Mouse (Mus musculus): ENCODE data around the gene Pla2g3. TPM values are rescaled to one million over a fixed set of nuclear protein-coding genes. Genes with fewer than 3 reads are reported as not detected.

Gene Pla2g3
- polyA plus RNA-seq, 1 experiment from 2014 or later: 0.45 TPM

DNA sequence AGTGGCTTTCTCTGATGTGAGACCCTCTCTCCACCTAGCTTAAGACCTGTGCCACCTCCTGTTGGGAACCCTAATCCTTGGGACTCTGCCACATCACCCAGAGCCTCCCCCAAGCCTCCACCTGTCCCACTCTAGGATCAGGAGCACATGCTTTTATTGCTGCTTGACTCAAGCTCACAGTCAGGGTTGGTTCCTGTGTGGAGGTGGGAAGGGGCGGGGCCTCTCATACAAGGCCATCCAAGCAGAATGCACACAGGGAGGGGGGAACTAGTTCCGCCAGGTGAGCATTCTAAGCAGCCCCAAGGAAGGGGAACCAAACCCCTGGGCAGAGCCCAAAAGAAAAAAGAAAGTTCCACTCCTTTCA is 29.0 kb upstream of the Pla2g3 start:
- no peak overlapping the region for H3K4me3 ChIP-seq (replicated peaks)
- H3K9me3 ChIP-seq: no peaks in the 10 kb centered on the region
- H3K4me2 ChIP-seq (replicated peaks): peak overlapping the region; percentile 29; the same call in 1 of the 2 replicates
- H3K9ac ChIP-seq: no peak overlapping the region
- WGBS: 58% methylated on average over 2 of the region's 2 CpGs
- no peaks in the 10 kb centered on the region for H3K4me1 ChIP-seq (replicated peaks)
- no peaks in the 10 kb centered on the region for H3K36me3 ChIP-seq
- H3K27ac ChIP-seq: peak overlapping the region; percentile 67
- H3K27me3 ChIP-seq (replicated peaks): no peaks in the 10 kb centered on the region
- peak; percentile 83 for ATAC-seq

DNA sequence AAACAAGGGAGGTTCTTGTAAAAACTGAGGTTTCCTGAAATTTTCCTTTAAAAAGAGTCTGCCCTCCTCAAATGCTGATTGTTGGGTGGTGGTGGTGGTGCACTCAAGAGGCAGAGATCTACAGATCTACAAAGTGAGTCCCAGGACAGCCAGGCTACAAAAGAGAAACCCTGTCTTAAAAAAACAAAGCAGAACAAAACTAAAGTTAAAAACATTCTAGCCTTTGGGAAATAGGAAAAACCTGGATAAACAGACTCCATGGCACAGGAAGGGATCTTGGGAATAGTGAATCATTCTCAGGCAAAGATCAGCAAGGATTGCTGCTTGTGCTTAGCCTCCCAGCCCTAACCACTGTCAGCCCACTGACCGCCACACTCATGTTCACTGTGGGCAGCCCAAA is 25.2 kb upstream of the Pla2g3 start:
- no peak for ATAC-seq
- WGBS: 94% methylated on average over 1 of the region's 1 CpGs
- Histone ChIP-seq H3K4me3 (replicated peaks) (no peak overlapping the region), H3K9me3 (no peaks in the 10 kb centered on the region), H3K36me3 (no peaks in the 10 kb centered on the region), H3K4me1 (replicated peaks) (no peaks in the 10 kb centered on the region), H3K4me2 (replicated peaks) (no peak overlapping the region), H3K27me3 (replicated peaks) (no peaks in the 10 kb centered on the region), H3K27ac (no peak overlapping the region), H3K9ac (no peak overlapping the region)

DNA sequence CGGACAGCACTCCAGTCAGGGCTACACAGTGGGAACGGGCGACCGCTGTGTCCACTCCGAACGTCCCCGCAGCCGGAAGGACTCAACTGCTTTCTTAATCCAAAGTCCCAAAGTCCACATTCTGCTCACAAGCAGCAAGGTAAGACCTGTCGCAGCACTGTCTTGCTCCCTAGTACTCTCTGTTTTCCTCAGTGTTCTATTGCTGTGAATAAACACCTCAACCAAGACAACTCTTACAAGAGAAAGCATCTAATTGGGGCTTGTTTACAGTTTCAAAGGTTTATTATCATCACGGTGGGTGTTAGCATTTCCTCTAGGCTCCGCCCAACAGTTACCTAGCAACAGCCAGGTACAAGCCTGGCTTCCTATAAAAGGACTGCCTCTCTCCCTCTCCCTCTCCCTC is 16.6 kb upstream of the Pla2g3 start:
- no peaks in the 10 kb centered on the region for H3K9me3 ChIP-seq
- no peaks in the 10 kb centered on the region for H3K4me1 ChIP-seq (replicated peaks)
- H3K27ac ChIP-seq: no peak overlapping the region
- H3K36me3 ChIP-seq: no peaks in the 10 kb centered on the region
- no peaks in the 10 kb centered on the region for H3K27me3 ChIP-seq (replicated peaks)
- H3K9ac ChIP-seq: no peak overlapping the region
- WGBS: 13% methylated on average over 11 of the region's 11 CpGs
- H3K4me3 ChIP-seq (replicated peaks): peak overlapping the region; percentile 9; the same call in 1 of the 2 replicates
- peak; percentile 84 for ATAC-seq
- peak overlapping the region; percentile 52 for H3K4me2 ChIP-seq (replicated peaks)

DNA sequence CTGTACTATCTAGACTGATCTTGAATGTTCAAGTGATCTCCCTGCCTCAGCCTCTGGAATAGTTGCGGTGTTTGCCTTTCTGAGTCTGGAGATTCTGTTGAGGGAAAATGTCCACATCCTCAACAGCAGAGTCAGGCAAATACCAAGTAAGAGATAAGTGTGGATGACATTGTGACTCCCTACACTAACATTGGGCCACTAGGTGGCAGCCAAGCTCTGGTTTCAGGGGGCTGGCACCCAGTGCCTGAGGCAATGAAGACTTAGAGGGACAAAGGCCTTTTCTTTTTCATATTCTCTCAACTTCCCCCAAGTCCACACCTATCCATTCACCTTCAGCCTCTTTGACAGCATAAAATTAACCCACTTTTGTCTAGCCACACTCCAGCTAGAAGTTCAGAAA is 15.6 kb upstream of the Pla2g3 start:
- Histone ChIP-seq H3K9ac (no peak overlapping the region), H3K4me1 (replicated peaks) (no peaks in the 10 kb centered on the region), H3K27me3 (replicated peaks) (no peaks in the 10 kb centered on the region), H3K4me3 (replicated peaks) (no peak overlapping the region), H3K27ac (no peak overlapping the region), H3K36me3 (no peaks in the 10 kb centered on the region), H3K4me2 (replicated peaks) (no peak overlapping the region), H3K9me3 (no peaks in the 10 kb centered on the region)
- ATAC-seq: peak; percentile 77
- WGBS: 39% methylated on average over 1 of the region's 1 CpGs

DNA sequence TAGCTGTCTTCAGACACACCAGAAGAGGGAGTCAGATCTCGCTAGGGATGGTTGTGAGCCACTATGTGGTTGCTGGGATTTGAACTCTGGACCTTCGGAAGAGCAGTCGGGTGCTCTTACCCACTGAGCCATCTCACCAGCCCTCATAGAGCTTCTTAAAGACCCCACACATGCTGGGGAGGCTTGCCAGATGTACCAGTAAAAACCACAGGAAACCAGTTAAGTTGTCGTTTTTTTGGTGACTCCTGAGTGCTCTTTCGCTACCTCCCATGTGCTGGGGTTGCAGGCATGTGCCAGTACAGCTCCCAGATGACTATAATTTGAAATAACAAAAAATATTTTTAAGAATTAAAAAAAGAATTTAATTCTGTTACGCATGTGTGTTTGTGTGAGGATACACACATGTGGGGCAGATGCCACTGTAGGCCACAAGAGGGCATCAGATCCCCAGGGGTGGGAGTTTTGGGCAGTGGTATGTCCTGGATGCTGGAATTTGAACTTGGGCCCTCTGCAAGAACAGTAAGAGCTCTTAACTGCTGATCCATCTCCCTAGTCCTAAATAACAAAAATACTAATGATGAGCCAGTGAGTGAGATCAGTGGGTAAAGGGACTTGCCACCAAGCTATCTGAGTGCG is 13.5 kb upstream of the Pla2g3 start:
- H3K4me3 ChIP-seq (replicated peaks): no peak overlapping the region
- ATAC-seq: no peak
- H3K27ac ChIP-seq: no peak overlapping the region
- H3K4me2 ChIP-seq (replicated peaks): no peak overlapping the region
- no peaks in the 10 kb centered on the region for H3K36me3 ChIP-seq
- H3K27me3 ChIP-seq (replicated peaks): no peaks in the 10 kb centered on the region
- H3K9ac ChIP-seq: no peak overlapping the region
- H3K9me3 ChIP-seq: no peaks in the 10 kb centered on the region
- 91% methylated on average over 7 of the region's 7 CpGs for WGBS
- H3K4me1 ChIP-seq (replicated peaks): no peaks in the 10 kb centered on the region

DNA sequence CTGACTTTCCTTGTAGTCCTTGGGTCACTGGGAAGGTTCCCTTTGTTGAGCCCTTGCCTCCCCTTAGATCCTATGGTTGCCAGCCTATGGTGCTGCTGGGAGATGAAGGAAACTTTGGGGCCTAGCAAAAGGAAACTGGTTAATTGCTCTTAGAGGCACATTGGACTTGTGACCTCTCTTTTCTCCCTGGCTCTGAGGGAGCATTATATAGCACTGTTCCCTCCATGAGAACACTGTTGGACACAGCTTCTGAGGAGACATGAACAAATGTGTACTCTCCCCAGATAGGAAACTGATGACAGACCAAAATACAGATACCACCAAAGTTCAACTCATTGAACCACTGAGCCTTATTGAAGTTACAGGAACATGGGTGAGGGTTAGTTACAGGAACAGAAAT is 12.6 kb upstream of the Pla2g3 start:
- peak; percentile 42 for ATAC-seq
- no peaks in the 10 kb centered on the region for H3K9me3 ChIP-seq
- no peak overlapping the region for H3K9ac ChIP-seq
- H3K27ac ChIP-seq: no peak overlapping the region
- no peaks in the 10 kb centered on the region for H3K27me3 ChIP-seq (replicated peaks)
- H3K4me2 ChIP-seq (replicated peaks): no peak overlapping the region
- H3K4me1 ChIP-seq (replicated peaks): no peaks in the 10 kb centered on the region
- no peak overlapping the region for H3K4me3 ChIP-seq (replicated peaks)
- H3K36me3 ChIP-seq: no peaks in the 10 kb centered on the region

DNA sequence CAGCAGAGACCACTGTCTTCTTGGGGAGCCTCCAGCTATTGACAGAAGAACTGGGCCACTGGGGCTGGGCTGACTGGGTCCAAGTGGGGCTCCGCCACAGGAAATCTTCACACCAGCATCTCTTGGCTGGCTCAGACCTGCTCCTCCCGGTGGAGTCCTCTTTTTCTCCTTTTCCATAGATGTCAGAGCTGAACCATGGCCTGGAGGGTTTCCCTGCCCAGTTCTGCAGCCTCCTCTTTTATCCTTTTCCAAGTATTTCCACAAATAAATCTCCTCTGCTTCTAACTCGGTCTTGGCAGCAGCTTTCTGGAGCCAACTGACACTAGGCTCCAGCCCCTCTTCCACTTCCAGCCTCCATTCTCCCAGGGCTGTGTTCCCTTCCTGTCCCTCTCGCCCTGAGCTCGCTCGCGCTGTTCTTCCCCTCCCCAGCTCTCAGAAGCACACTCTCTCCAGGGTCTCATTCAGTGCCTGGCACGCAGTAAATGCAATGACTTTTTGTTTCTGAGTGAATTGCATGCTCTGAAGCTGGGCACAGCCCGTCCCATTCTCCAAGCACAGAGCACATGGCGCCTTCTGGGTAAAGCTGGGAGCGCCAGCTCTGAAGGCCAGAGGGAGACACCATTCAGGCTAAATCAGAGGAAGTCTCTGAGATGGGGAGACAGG is 4.0 kb upstream of the Pla2g3 start:
- Histone ChIP-seq H3K36me3 (no peaks in the 10 kb centered on the region), H3K27ac (no peak overlapping the region), H3K4me3 (replicated peaks) (no peak overlapping the region), H3K4me2 (replicated peaks) (no peak overlapping the region), H3K9ac (no peak overlapping the region), H3K27me3 (replicated peaks) (no peaks in the 10 kb centered on the region), H3K9me3 (no peaks in the 10 kb centered on the region), H3K4me1 (replicated peaks) (peaks cover 9% of the 10 kb centered on the region; the same call in 1 of the 2 replicates)
- WGBS: 56% methylated on average over 11 of the region's 11 CpGs
- no peak for ATAC-seq

DNA sequence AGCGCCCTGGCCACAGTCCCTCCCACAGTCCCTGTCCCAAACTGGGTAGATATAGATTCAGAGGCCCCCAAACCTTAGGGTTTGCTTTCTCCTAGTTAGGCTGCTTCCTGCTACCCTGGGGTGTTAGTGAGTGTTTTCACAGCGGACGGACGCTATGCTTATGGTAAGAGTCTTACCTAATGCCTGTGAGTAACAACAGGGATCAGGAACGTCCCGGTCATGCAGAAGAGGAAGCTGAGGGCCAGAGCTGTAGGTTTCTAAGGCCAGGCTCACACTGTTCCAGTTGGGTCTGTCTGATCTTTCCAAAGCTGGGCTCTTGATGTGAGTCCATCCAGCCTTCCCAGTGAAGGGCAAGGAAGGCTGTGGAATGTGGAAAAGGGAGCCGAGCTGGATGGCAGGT is 1.7 kb upstream of the Pla2g3 start:
- H3K27ac ChIP-seq: no peak overlapping the region

DNA sequence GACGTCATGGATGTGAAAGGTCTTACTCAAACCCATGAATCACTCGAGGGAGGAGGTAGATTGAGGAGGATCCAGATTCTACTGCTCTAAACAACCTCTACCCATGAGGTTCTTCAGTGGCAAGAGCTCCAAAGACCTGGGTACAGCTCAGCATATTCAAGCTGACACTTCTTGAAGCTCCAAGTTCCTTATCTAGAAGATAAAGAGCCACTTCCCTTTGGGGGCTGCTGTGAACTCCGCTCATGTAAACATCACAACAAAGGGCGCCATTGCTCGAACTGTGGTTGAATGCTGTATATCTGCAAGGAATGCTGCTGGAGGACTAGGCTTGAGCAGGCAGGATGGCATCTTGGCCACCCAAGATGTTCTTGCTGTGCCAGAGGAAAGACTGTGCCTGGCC is 952 bp downstream of the Pla2g3 start:
- no peak overlapping the region for H3K4me2 ChIP-seq (replicated peaks)
- no peaks in the 10 kb centered on the region for H3K36me3 ChIP-seq
- H3K4me3 ChIP-seq (replicated peaks): no peak overlapping the region
- no peak for ATAC-seq
- 63% methylated on average over 5 of the region's 5 CpGs for WGBS
- H3K9me3 ChIP-seq: no peaks in the 10 kb centered on the region
- H3K27ac ChIP-seq: no peak overlapping the region
- no peak overlapping the region for H3K9ac ChIP-seq
- no peaks in the 10 kb centered on the region for H3K27me3 ChIP-seq (replicated peaks)
- peaks cover 6% of the 10 kb centered on the region; the same call in 1 of the 2 replicates for H3K4me1 ChIP-seq (replicated peaks)

More for the DNA sequence above, 1.7 kb upstream of the Pla2g3 start:
- Histone ChIP-seq H3K27me3 (replicated peaks) (no peaks in the 10 kb centered on the region), H3K4me2 (replicated peaks) (no peak overlapping the region), H3K9ac (no peak overlapping the region), H3K4me3 (replicated peaks) (no peak overlapping the region), H3K4me1 (replicated peaks) (peaks cover 9% of the 10 kb centered on the region; the same call in 1 of the 2 replicates), H3K36me3 (no peaks in the 10 kb centered on the region), H3K9me3 (no peaks in the 10 kb centered on the region)
- 71% methylated on average over 7 of the region's 7 CpGs for whole genome bisulfite sequencing
- no peak for ATAC-seq

DNA sequence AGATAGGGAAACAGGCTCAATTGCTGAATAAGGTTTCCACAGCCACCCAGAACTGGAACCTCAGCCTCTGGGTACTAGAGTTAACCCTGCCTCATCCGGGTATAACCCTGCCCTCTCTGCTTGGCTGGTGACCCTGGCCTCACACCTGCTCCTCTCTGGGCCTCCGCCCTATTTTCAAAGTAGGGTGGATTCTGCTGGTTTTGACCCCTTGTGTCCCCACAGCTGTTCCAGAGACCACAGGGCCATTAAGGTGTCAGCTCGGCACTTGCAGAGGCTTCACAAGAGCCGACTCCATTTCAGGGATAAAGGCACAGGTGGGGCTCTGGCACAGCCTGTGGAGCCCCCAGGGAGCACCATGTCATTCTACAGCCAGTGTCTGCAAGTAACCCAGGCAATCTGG is 4.7 kb downstream of the Pla2g3 start:
- no peak overlapping the region for H3K27ac ChIP-seq
- WGBS: 60% methylated on average over 4 of the region's 4 CpGs

DNA sequence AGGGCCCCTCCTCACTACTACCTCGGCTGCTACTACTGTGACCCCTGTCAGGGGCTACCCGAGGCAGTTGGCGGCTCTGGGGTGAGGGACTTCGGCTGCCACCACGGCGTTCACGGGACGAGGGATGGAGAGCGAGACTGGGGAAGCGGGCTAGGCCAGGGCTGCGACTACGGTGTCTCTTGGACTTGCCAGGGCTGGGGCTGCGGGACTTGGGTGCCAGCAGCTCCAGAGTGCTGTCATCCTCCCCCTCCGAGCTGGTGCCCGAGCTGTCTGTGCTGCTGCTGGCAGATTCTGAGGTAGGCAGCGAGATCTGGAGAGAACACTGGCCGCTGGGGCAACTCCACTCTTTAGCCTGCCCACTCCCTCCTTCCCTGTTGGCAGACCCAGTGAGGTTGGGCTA is 6.8 kb downstream of the Pla2g3 start:
- H3K27ac ChIP-seq: no peak overlapping the region
- H3K4me2 ChIP-seq (replicated peaks): no peak overlapping the region
- H3K4me3 ChIP-seq (replicated peaks): no peak overlapping the region
- no peaks in the 10 kb centered on the region for H3K36me3 ChIP-seq
- no peaks in the 10 kb centered on the region for H3K9me3 ChIP-seq
- 0 out of 2 replicates have a peak, but pooled peaks have one; percentile 14 for ATAC-seq
- H3K27me3 ChIP-seq (replicated peaks): no peaks in the 10 kb centered on the region
- H3K9ac ChIP-seq: no peak overlapping the region
- WGBS: 75% methylated on average over 17 of the region's 17 CpGs
- no peaks in the 10 kb centered on the region for H3K4me1 ChIP-seq (replicated peaks)

More for the DNA sequence above, 4.7 kb downstream of the Pla2g3 start:
- Histone ChIP-seq H3K9ac (no peak overlapping the region), H3K4me1 (replicated peaks) (peaks cover 5% of the 10 kb centered on the region; the same call in 1 of the 2 replicates), H3K36me3 (no peaks in the 10 kb centered on the region), H3K27me3 (replicated peaks) (no peaks in the 10 kb centered on the region), H3K4me2 (replicated peaks) (no peak overlapping the region), H3K9me3 (no peaks in the 10 kb centered on the region), H3K4me3 (replicated peaks) (no peak overlapping the region)
- ATAC-seq: no peak

DNA sequence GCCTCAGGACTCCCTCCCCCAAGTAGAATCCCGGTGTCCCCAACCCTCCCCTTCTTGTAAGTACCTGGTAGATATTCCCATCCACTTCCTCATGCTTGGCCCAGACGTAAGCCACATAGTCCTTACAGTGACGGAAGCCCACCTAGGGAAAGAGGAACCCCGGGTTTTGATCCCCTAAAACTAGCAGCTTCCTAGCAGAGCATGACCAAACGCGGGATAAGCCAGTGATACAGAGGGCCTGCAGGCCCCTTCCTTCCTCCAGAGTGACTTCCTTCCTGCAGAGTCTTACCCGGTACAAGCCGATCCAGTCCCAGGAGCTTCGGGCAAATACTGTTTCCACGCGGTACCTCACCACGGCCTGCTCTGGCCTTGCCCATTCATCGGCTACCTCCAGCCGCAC is 7.4 kb downstream of the Pla2g3 start:
- Histone ChIP-seq H3K4me1 (replicated peaks) (no peaks in the 10 kb centered on the region), H3K36me3 (no peaks in the 10 kb centered on the region), H3K27me3 (replicated peaks) (no peaks in the 10 kb centered on the region), H3K9ac (no peak overlapping the region), H3K4me2 (replicated peaks) (no peak overlapping the region), H3K27ac (no peak overlapping the region), H3K4me3 (replicated peaks) (no peak overlapping the region), H3K9me3 (no peaks in the 10 kb centered on the region)
- 86% methylated on average over 14 of the region's 14 CpGs for whole genome bisulfite sequencing
- ATAC-seq: no peak

DNA sequence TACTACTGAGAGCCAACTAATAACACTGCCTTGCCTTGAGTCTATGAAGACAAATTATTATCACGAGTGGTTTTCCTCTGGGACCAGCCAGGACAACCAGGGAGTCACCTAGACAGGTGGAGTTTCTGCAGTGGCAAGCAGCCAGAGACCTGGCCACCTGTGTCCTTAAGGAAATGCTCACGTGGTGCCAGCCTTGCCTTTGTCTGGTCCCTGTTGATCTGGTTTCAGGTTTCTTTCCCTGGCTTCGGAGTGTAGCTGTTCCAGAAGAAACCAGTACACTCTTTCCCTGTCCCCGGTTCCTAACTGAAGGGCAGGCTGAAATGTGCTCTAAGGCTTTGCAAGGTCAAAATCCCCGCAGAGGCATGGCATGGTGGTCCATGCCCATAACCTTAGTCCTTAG is 8.7 kb downstream of the Pla2g3 start:
- Histone ChIP-seq H3K36me3 (no peaks in the 10 kb centered on the region), H3K4me3 (replicated peaks) (no peak overlapping the region), H3K27ac (no peak overlapping the region), H3K9me3 (no peaks in the 10 kb centered on the region), H3K27me3 (replicated peaks) (no peaks in the 10 kb centered on the region), H3K9ac (no peak overlapping the region), H3K4me1 (replicated peaks) (no peaks in the 10 kb centered on the region), H3K4me2 (replicated peaks) (no peak overlapping the region)
- 58% methylated on average over 5 of the region's 5 CpGs for WGBS
- ATAC-seq: 0 out of 2 replicates have a peak, but pooled peaks have one; percentile 34
